Mouse (Mus musculus) testis, adult 2 months (tissue): ENCODE data around the gene Cebpa.

ENCODE experiments used
- CTCF ChIP-seq: fragments of 200-500 bp; IDR thresholded peaks from 2 replicates; pipeline ENCODE4 v1.5.1; 2012; ENCODE audit warnings: low read depth, mild to moderate bottlenecking, inconsistent platforms, low read length, moderate library complexity; ENCODE audit not compliant: control insufficient read depth, insufficient read depth, insufficient replicate concordance
- POLR2A ChIP-seq: fragments of 200-500 bp; IDR thresholded peaks from 2 replicates; pipeline ENCODE4 v1.6.1; 2012; ENCODE audit warnings: low read depth, mild to moderate bottlenecking, inconsistent platforms, low read length, moderate library complexity; ENCODE audit not compliant: control insufficient read depth

DNA sequence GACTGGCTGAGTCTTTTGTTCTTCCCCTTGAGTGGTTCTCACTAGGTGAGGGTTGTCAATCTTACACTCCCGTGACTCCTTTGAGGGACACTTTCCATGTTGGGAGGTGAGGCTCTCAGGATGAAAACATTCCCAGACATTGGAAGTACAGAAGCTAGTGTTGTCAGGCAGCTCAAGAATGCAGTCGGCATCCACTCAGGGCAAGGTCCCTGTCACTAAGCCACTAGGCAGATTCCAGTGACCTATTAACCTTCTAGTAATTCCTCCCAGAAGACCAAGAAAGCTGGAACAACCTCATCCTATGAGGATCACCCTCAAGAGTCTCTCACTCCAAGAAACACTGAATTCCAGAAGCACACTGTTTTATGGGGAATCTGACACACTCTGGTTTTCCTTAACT, 11.0 kb upstream of the Cebpa start:
- TF ChIP-seq CTCF = no peak
- TF ChIP-seq POLR2A = no peak
